ENCODE assay signal across 8 mouse cellular contexts in genomic region chr13:100832741-100833639, GRCm38 (mm10). TPM values are rescaled to one million over a fixed set of nuclear protein-coding genes. Genes with fewer than 3 reads are reported as not detected.
DNase-seq lines count a peak whose midpoint lies in the region; ATAC-seq lines count a peak whose summit lies in the region.

Gene Slc30a5, minus strand, starts transcription at chr13:100833427.

- peak; percentile 97 for ATAC-seq in erythroblast, adult 5-6 weeks (replicated peaks; ENCODE audit: low FRiP score, poor library complexity, severe bottlenecking)
- peak; percentile 97 for ATAC-seq in kidney, embryonic 15.5 days (replicated peaks; ENCODE audit: low FRiP score)
- peak; percentile 95 for ATAC-seq in monocyte, adult 5-6 weeks (replicated peaks; ENCODE audit: insufficient number of reproducible peaks, low FRiP score, low TSS enrichment, poor library complexity, severe bottlenecking)

- H3K9me3 ChIP-seq in heart, embryonic 10.5 days, result no peaks in the 10 kb centered on the region
- H3K9me3 ChIP-seq in kidney, embryonic 15.5 days (replicated peaks), result no peaks in the 10 kb centered on the region

- H3K4me1 ChIP-seq in heart, embryonic 10.5 days, result peaks cover 16% of the 10 kb centered on the region
- peaks cover 18% of the 10 kb centered on the region for H3K4me1 ChIP-seq in kidney, embryonic 15.5 days

- peak within 1 kb of the TSS; percentile 77 for H3K4me2 ChIP-seq in kidney, embryonic 15.5 days

- H3K27me3 ChIP-seq in heart, embryonic 10.5 days (ENCODE audit: insufficient read depth, poor library complexity, severe bottlenecking), result peaks cover 9% of the 10 kb centered on the region; the same call in 1 of the 2 replicates
- no peaks in the 10 kb centered on the region for H3K27me3 ChIP-seq in kidney, embryonic 15.5 days

- DNase-seq in B cell, adult 2 months, result peak; percentile 99 to 100
- DNase-seq in brain, adult 2 months (ENCODE audit: low read depth, low spot score), result peak; percentile 100
- peak; percentile 100 for DNase-seq in heart, embryonic 10.5 days (ENCODE audit: low spot score)
- DNase-seq in liver, result peak; percentile 100
- DNase-seq in spleen, postnatal 4 days (ENCODE audit: low spot score in 2 of 2), result peak; percentile 99 to 100

- WGBS in heart, embryonic 10.5 days, result under 1% methylated on average over 94 of the region's 94 CpGs
- under 1% methylated on average over 94 of the region's 94 CpGs for WGBS in kidney, embryonic 15.5 days

- H3K9ac ChIP-seq in kidney, embryonic 15.5 days, result peak within 1 kb of the TSS; percentile 93

- peaks cover 3% of the 10 kb centered on the region; the same call in 1 of the 2 replicates for H3K36me3 ChIP-seq in heart, embryonic 10.5 days
- H3K36me3 ChIP-seq in kidney, embryonic 15.5 days, result peaks cover 4% of the 10 kb centered on the region; the same call in 1 of the 2 replicates

- peak within 1 kb of the TSS; percentile 98 for H3K27ac ChIP-seq in heart, embryonic 10.5 days
- peak within 1 kb of the TSS; percentile 91 for H3K27ac ChIP-seq in kidney, embryonic 15.5 days

- peak within 1 kb of the TSS; percentile 98 for H3K4me3 ChIP-seq in heart, embryonic 10.5 days
- H3K4me3 ChIP-seq in kidney, embryonic 15.5 days (replicated peaks), result peak within 1 kb of the TSS; percentile 90

RNA-seq across cellular contexts. Expression of gene Slc30a5, which starts in this region (rescaled TPM):
- total RNA-seq in erythroblast, adult 5-6 weeks (2015; ENCODE audit: low replicate concordance), result 22.8 and 38.6 TPM in 2 replicates
- 16.2 and 17.9 TPM in 2 replicates for total RNA-seq in erythroblast, adult 5-6 weeks (2017; ENCODE audit: low replicate concordance)
- 39.0 and 45.6 TPM in 2 replicates for polyA plus RNA-seq in heart, embryonic 10.5 days (2016; fragmentation: Nextera tagmentation; extraction: Ambion mirVana)
- polyA plus RNA-seq in kidney, embryonic 15.5 days (2015; fragmentation: Nextera tagmentation; extraction: Ambion mirVana), result 55.7 and 56.8 TPM in 2 replicates
- total RNA-seq in monocyte, adult 5-6 weeks (2017), result 64.2 to 92.8 TPM (median 72.0 TPM) in 3 replicates

Comparison
In these comparisons a context has a peak if more than half of its experiments do, and no peak if none do; other contexts are left out.
1. Peak in every context shown above with its lines: DNase-seq, ATAC-seq, H3K4me3 ChIP-seq and H3K27ac ChIP-seq.